Mouse (Mus musculus): ENCODE data around the gene Cdca4. TPM values are rescaled to one million over a fixed set of nuclear protein-coding genes. Genes with fewer than 3 reads are reported as not detected.

The Cdca4 gene
- 55.3 and 60.5 TPM in 2 replicates for polyA plus RNA-seq (2015; fragmentation: Nextera tagmentation; extraction: Ambion mirVana)

DNA sequence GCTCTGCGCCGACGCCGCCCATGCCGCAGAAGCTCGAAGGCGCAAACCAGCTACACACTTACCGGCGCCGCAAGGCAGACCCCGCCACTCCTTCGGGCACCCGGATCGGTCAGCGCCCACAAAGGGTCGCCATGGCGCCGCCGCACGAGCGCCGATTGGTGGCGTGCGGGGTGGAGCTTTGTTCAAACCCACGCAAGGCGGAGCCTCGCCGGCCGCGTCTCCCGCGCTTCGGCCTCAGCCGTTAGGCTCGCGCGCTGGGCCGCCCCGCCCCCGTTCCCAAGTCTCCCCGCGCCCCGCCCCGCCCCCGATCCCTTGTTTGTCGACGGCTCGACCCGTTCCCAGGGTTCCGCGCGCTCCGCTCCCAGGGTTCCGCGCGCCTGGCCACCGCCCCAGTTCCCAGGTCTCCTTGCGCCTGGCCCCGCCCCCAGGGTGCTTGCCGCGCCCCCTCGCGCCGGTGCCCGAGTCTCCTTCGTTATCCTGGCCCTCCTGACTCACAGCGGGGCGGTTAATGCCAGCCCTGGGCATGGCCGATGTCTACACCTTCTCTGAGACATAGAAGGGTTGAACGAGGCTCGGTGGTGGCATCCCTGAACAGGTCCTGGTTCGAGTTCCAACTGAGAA lies at the start of gene Cdca4:
Gene Cdca4 (minus strand): TSS at position 180 of the 621 bp plus-strand sequence.
- Histone ChIP-seq H3K27ac (peak within 1 kb of the TSS; percentile 94), H3K9ac (peak within 1 kb of the TSS; percentile 91), H3K4me3 (peak within 1 kb of the TSS; percentile 78), H3K9me3 (no peaks in the 10 kb centered on the region), H3K27me3 (no peaks in the 10 kb centered on the region), H3K36me3 (peaks cover 42% of the 10 kb centered on the region), H3K4me1 (replicated peaks) (peaks cover 59% of the 10 kb centered on the region), H3K4me2 (peak within 1 kb of the TSS; percentile 86)
- ATAC-seq (ENCODE audit: low FRiP score): peak; percentile 98
- under 1% methylated on average over 62 of the region's 72 CpGs for WGBS

DNA sequence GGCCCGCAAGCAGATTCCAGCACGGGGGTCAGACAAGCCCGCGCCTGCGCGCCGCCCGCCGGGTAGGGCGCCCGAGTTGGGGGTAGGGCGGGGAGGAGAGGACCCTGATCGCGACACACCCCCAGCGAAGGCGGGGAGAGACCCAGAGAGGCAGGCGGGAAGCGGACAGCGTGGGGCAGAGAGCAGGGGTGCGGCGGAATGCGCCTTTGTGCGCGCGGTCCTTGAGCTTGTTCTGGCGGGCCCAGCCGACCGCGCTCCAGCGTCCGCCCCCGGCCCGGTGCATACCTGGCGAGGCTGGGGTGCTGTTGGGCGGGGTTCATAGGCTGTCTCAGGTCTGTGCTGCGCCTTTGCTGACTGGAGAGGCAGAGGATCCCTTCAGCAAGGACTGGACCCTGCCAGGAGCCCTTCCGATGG lies 48.4 kb upstream of the Cdca4 start:
- Histone ChIP-seq H3K27me3 (peaks cover 84% of the 10 kb centered on the region), H3K4me1 (replicated peaks) (peaks cover 31% of the 10 kb centered on the region), H3K9me3 (no peaks in the 10 kb centered on the region), H3K36me3 (no peaks in the 10 kb centered on the region), H3K9ac (peak overlapping the region; percentile 68), H3K4me3 (peak overlapping the region; percentile 40), H3K27ac (no peak overlapping the region), H3K4me2 (peak overlapping the region; percentile 61)
- no peak for ATAC-seq (ENCODE audit: low FRiP score)
- under 1% methylated on average over 37 of the region's 37 CpGs for WGBS

DNA sequence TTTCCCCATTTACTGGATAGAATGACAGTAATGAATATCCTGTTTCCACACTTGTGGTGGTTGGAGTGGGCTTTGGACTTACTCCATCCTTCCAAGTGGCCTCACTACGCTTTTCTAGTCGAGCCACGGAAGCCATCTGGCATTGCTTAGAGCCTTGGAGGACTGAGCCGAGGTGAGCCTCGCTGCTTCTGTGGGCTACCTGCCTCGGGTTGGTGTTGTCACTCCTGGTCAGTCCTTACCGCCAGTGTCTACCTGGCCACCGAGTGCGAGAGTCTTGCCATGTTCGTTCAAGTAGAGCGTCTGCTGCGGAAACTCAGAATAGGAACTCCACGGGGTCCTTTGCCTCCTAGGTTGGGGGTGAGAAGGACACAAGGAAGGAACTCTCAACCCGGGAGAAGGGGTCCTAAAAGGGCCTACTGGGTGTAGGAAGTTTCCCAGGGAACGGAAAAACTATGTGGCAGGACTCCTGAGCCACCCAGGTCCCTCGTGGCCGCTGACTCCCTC lies 47.9 kb upstream of the Cdca4 start:
- peak overlapping the region; percentile 61 for H3K4me2 ChIP-seq
- peak overlapping the region; percentile 68; the same call in 1 of the 2 replicates for H3K9ac ChIP-seq
- H3K27me3 ChIP-seq: peaks cover 89% of the 10 kb centered on the region
- H3K9me3 ChIP-seq: no peaks in the 10 kb centered on the region
- peaks cover 31% of the 10 kb centered on the region for H3K4me1 ChIP-seq (replicated peaks)
- H3K27ac ChIP-seq: no peak overlapping the region
- ATAC-seq (ENCODE audit: low FRiP score): no peak
- 8% methylated on average over 17 of the region's 17 CpGs for WGBS
- H3K4me3 ChIP-seq: peak overlapping the region; percentile 40
- H3K36me3 ChIP-seq: no peaks in the 10 kb centered on the region

DNA sequence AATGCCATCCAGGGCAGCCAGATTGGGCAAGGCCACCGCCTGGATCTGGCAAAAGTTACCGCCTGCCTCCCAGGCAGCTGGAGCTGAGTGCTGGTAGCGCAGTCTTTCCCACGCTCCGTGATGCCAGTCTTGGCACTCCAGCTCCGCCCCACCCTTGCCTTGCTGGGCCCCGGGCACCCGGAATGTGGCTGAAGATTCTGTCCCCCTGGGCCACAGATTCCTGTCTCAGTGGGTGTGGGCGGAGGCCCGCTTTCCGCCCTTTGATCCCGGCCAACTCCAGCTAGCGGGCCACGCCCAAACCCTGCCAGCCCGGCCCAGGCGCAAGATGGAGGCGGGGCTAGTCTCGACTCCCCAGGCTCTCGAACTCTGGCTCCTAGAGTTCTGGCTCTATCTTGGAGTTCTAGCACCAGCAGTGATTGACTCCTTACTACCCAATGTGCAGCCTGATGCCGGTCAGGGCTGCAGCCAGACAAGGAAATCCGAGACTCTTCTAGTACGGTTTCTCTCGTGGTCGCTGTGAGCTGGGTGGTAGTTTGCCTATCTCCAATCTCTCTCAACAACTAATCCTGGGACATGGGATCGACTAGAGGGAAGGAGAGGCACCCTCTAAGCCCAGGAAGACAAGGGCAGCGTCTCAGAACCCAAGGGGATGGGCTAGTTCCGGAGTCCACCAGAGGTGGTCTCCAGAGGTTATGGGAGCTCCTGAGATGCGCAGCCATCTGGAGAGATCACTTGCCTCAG lies 47.3 kb upstream of the Cdca4 start:
- ATAC-seq (ENCODE audit: low FRiP score): no peak
- H3K27ac ChIP-seq: no peak overlapping the region
- H3K4me2 ChIP-seq: peak overlapping the region; percentile 61
- peaks cover 95% of the 10 kb centered on the region for H3K27me3 ChIP-seq
- H3K9ac ChIP-seq: no peak overlapping the region; the same call in 1 of the 2 replicates
- H3K9me3 ChIP-seq: no peaks in the 10 kb centered on the region
- WGBS: 4% methylated on average over 28 of the region's 28 CpGs
- no peaks in the 10 kb centered on the region for H3K36me3 ChIP-seq
- H3K4me1 ChIP-seq (replicated peaks): peaks cover 31% of the 10 kb centered on the region
- peak overlapping the region; percentile 15 for H3K4me3 ChIP-seq

DNA sequence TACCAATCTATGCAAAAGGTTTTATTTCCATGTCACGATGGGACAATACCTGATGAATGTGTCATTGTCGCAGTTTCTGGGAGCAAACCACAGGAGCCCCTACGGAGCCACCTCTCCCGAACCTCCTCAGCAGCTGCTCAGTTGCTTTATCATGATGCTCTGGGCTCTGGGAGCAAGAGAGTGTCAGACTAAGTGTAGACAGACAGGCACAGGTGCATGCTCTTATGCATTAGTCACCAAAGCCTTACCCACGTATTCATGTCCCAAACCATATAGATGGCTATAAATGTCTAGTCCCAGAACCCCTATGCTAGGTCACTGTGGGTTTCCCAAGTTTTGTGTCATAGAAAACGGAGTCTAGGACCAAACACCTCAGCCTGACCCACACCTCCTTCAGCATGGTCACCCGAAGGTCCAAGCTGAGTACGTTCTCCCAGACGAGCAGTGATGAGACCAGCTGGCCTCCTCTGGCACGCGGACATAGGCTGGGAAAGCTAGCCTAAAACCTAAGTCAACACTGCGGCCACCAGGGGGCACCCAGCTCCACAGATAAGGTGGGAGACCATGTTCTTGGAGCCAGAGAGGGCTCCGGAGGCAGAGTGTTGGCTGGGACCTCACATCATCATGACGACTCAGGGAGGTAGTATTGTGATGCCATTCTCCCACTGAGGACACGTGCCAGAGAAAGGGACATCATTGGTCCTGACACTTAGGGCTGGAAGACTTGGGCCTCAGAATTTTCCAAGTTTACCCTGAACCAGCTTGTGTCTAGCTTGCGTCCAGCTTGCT lies 46.2 kb upstream of the Cdca4 start:
- Histone ChIP-seq H3K4me3 (no peak overlapping the region), H3K27me3 (peaks cover 99% of the 10 kb centered on the region), H3K9ac (no peak overlapping the region), H3K4me1 (replicated peaks) (peaks cover 32% of the 10 kb centered on the region), H3K4me2 (no peak overlapping the region), H3K36me3 (no peaks in the 10 kb centered on the region), H3K9me3 (no peaks in the 10 kb centered on the region), H3K27ac (no peak overlapping the region)
- WGBS: 24% methylated on average over 16 of the region's 16 CpGs
- ATAC-seq (ENCODE audit: low FRiP score): peak; percentile 33

DNA sequence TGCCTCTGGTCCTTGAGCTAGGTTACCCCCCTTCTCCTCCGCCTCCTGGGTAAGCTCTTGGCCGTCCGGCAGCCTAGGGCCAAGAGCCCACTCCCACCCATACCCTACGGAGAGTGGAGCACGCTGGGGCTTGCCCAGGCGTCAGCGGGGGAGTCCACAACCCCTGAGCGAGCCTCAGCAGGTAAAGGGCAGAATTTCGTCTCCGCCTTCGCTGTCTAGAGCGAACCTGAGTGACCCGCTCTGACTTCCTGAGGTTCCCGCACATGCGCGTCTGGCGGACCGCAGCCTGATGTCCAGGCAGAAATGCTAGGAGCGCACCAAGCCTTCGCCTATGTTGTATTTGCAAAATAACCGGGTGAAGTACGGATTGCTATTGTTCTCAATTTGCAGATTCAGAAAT lies 45.0 kb upstream of the Cdca4 start:
- peak overlapping the region; percentile 52 for H3K4me2 ChIP-seq
- whole genome bisulfite sequencing: 15% methylated on average over 22 of the region's 22 CpGs
- H3K9me3 ChIP-seq: no peaks in the 10 kb centered on the region
- no peak overlapping the region for H3K27ac ChIP-seq
- peak overlapping the region; percentile 46; the same call in 1 of the 2 replicates for H3K9ac ChIP-seq
- peak overlapping the region; percentile 29 for H3K4me3 ChIP-seq
- peaks cover 86% of the 10 kb centered on the region for H3K27me3 ChIP-seq
- H3K4me1 ChIP-seq (replicated peaks): peaks cover 40% of the 10 kb centered on the region
- no peaks in the 10 kb centered on the region for H3K36me3 ChIP-seq
- ATAC-seq (ENCODE audit: low FRiP score): no peak

DNA sequence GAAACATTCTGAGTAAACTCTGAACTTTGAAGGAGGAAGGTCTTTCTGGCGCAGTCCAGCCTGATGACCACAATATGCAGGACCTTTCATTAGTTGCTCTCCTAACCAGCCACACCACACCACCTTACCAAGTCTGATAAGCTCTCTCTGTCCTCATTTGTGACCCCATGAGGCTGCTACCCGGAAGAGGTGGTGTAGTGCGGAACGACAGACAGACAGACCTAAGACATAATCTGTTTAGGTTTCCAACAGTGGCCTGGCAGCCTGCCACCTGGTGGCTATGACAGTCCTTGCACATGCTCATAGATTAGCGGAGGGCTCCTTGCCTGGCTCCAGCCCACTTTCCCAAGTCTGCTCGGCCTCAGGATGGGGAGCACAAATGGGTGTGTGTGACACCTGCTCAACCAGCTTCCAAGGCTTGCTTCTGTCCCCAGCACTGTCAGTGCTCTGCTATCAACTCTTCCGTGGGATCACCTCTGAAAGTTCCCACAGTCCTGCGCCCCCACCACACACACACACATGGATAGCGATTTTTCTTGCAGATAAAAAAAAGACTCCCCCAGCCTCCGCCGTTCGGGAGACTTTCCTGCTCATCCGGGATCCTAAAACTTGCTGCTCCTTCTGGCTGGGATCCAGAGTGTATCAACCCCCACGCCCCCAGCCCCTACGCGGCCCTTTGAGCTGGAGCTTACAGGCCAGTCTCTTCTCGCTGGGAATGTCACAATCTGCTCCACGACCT lies 44.4 kb upstream of the Cdca4 start:
- Histone ChIP-seq H3K36me3 (no peaks in the 10 kb centered on the region), H3K27ac (no peak overlapping the region), H3K4me1 (replicated peaks) (peaks cover 40% of the 10 kb centered on the region), H3K9me3 (no peaks in the 10 kb centered on the region), H3K9ac (peak overlapping the region; percentile 46; the same call in 1 of the 2 replicates), H3K4me3 (peak overlapping the region; percentile 29), H3K4me2 (peak overlapping the region; percentile 52), H3K27me3 (peaks cover 82% of the 10 kb centered on the region)
- WGBS: 20% methylated on average over 18 of the region's 18 CpGs
- ATAC-seq (ENCODE audit: low FRiP score): 0 out of 2 replicates have a peak, but pooled peaks have one; percentile 6

DNA sequence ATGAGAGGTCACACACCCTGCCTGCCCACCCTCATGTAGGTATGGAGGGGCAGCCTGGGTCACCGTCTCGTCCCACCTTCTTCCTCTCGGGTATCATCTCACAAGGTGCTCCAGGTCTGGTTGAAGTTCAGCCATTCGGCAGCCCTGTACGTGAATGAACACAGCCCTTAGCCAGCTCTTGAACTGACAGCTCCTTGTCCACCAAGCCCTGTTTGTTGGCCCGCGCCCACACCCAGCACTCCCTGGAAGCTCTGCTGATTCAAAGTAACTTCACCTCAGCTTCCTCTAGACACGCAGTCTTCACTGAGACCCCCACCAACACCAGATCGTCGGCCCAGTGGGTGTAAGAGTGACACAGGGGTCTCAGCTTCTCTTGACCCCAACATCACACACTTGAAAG lies 43.8 kb upstream of the Cdca4 start:
- H3K4me1 ChIP-seq (replicated peaks): peaks cover 40% of the 10 kb centered on the region
- ATAC-seq (ENCODE audit: low FRiP score): no peak
- peaks cover 81% of the 10 kb centered on the region for H3K27me3 ChIP-seq
- H3K9ac ChIP-seq: no peak overlapping the region
- H3K4me3 ChIP-seq: no peak overlapping the region
- 84% methylated on average over 10 of the region's 10 CpGs for WGBS
- no peak overlapping the region for H3K27ac ChIP-seq
- no peak overlapping the region for H3K4me2 ChIP-seq
- no peaks in the 10 kb centered on the region for H3K9me3 ChIP-seq
- no peaks in the 10 kb centered on the region for H3K36me3 ChIP-seq

DNA sequence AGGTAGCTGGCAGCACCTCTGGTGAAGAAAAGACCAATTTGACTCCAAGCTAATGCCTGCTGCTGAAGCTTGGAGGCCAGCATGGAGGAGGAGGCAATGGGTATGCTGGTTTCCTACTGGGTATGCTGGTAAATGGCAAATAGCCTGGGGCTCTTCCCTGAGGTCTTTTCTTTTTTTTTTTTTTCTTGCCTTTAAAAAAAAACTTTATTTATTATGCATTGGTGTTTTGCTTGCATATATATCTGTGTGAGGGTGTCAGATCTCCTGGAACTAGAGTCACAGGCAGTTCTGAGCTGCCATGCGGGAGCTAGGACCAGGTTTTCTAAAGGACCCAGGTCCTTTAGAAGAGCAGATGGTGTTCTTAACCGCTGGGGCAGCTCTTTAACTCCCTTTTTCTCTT lies 42.0 kb upstream of the Cdca4 start:
- peaks cover 64% of the 10 kb centered on the region for H3K27me3 ChIP-seq
- no peak overlapping the region for H3K4me2 ChIP-seq
- no peak for ATAC-seq (ENCODE audit: low FRiP score)
- no peak overlapping the region for H3K27ac ChIP-seq
- H3K36me3 ChIP-seq: no peaks in the 10 kb centered on the region
- H3K9ac ChIP-seq: no peak overlapping the region
- H3K9me3 ChIP-seq: no peaks in the 10 kb centered on the region
- WGBS: 83% methylated on average over 2 of the region's 2 CpGs
- peaks cover 25% of the 10 kb centered on the region for H3K4me1 ChIP-seq (replicated peaks)
- H3K4me3 ChIP-seq: no peak overlapping the region

DNA sequence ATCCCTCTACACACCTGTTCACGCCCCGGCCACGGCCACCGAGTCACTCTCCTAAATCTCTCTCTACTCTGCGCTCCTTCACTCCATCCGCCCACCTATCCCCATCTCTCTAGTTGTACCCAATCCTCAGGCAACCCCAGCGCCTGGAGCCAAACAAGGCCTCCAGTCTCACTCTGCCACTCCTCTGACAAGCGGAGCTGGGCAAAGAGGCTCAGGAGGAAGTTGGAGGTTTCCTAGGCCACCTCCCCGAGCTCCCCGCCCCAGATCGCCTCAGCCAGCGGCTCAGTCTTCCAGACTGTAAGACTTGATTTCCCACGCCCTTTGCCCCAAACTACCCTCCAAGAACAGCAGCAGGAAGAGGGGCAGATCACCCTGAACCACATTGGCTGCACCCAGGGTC lies 41.6 kb upstream of the Cdca4 start:
- H3K9me3 ChIP-seq: no peaks in the 10 kb centered on the region
- no peak overlapping the region for H3K4me3 ChIP-seq
- H3K27ac ChIP-seq: no peak overlapping the region
- no peak for ATAC-seq (ENCODE audit: low FRiP score)
- peaks cover 20% of the 10 kb centered on the region for H3K4me1 ChIP-seq (replicated peaks)
- no peaks in the 10 kb centered on the region for H3K36me3 ChIP-seq
- H3K4me2 ChIP-seq: no peak overlapping the region
- peaks cover 59% of the 10 kb centered on the region for H3K27me3 ChIP-seq
- no peak overlapping the region for H3K9ac ChIP-seq
- 51% methylated on average over 13 of the region's 13 CpGs for WGBS

DNA sequence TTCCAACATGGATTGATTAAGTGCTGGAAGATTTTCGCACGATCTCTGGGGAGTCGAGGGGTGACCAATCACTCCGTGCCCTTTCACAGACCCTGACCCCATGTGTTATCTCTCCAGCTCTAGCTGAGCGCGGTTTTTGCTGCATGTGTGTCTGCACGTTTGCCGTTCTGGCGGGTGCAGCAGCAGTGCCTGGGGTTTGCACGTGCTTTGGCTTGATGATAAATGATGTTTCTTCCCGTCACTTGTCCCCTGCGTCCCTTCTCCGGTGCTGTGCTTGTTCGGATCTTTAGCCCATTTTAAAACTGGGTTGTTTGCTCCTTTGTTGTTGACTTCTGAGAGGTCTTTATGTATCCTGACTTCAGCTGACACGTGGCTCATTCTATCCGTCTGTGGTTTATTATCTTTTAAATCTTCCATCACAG lies 40.6 kb upstream of the Cdca4 start:
- Histone ChIP-seq H3K36me3 (no peaks in the 10 kb centered on the region), H3K9me3 (no peaks in the 10 kb centered on the region), H3K27ac (no peak overlapping the region), H3K4me3 (peak overlapping the region; percentile 2; the same call in 1 of the 2 replicates), H3K4me1 (replicated peaks) (peaks cover 19% of the 10 kb centered on the region), H3K4me2 (peak overlapping the region; percentile 33), H3K27me3 (peaks cover 49% of the 10 kb centered on the region), H3K9ac (peak overlapping the region; percentile 39; the same call in 1 of the 2 replicates)
- 13% methylated on average over 16 of the region's 16 CpGs for WGBS
- ATAC-seq (ENCODE audit: low FRiP score): no peak
